Comparison of ENCODE assay signal across 28 mouse cellular contexts in genomic region chr1:193203821-193204220, GRCm38 (mm10). TPM values are rescaled to one million over a fixed set of nuclear protein-coding genes. Genes with fewer than 3 reads are reported as not detected.
A peak's percentile ranks its signal among the peaks of the same experiment; 100 is the strongest.
DNase-seq lines count a peak whose midpoint lies in the region; ATAC-seq lines count a peak whose summit lies in the region.
"Had no signal": no experiment of that assay in that cellular context is flagged by ENCODE, and none has a peak within 500 bp of the region (broad histone marks: within the 10 kb centered on the region; RNA-seq: fewer than 3 reads in every experiment).

No protein-coding gene starts in this region.

- no peak for DNase-seq in embryonic facial prominence, embryonic 10.5 days (ENCODE audit: low spot score)
- DNase-seq in thymus, postnatal 0 days (ENCODE audit: low spot score), result peak; percentile 22
- no peak for DNase-seq in thymus, postnatal 36 days
- peak; percentile 30 for DNase-seq in retina, postnatal 1 day
- no peak for DNase-seq in heart, postnatal 4 days
- DNase-seq: adrenal gland, adult 8-10 months; adrenal gland, postnatal 25 days; B cell, adult 2 months; cerebellum, adult 11 months; cerebellum, adult 18-20 months; cerebellum, adult 8-10 months; cerebellum, adult 9-11 months; cerebellum, postnatal 14 days; cerebellum, postnatal 36 days; embryo, embryonic 11 days had no signal

- no peak overlapping the region for H3K9ac ChIP-seq in embryonic facial prominence, embryonic 12.5 days
- H3K9ac ChIP-seq: embryonic facial prominence, embryonic 13.5 days; embryonic facial prominence, embryonic 15.5 days; forebrain, embryonic 12.5 days had no signal

- H3K4me1 ChIP-seq in embryonic facial prominence, embryonic 12.5 days, result no peaks in the 10 kb centered on the region
- H3K4me1 ChIP-seq in embryonic facial prominence, embryonic 10.5 days, result peaks cover 10% of the 10 kb centered on the region; the same call in 1 of the 2 replicates
- H3K4me1 ChIP-seq: embryonic facial prominence, embryonic 13.5 days; embryonic facial prominence, embryonic 15.5 days; forebrain, embryonic 10.5 days; forebrain, embryonic 12.5 days had no signal

- H3K4me2 ChIP-seq in embryonic facial prominence, embryonic 12.5 days (replicated peaks), result no peak overlapping the region
- H3K4me2 ChIP-seq: embryonic facial prominence, embryonic 13.5 days; embryonic facial prominence, embryonic 15.5 days; forebrain, embryonic 12.5 days had no signal

- H3K27me3 ChIP-seq in embryonic facial prominence, embryonic 12.5 days, result no peaks in the 10 kb centered on the region
- H3K27me3 ChIP-seq in embryonic facial prominence, embryonic 10.5 days (replicated peaks; ENCODE audit: low read depth, poor library complexity, severe bottlenecking), result no peaks in the 10 kb centered on the region
- H3K27me3 ChIP-seq: CH12.LX; embryonic facial prominence, embryonic 13.5 days; embryonic facial prominence, embryonic 15.5 days; forebrain, embryonic 12.5 days; Patski had no signal

- 0 out of 2 replicates have a peak, but pooled peaks have one; percentile 67 for ATAC-seq in embryonic facial prominence, embryonic 12.5 days (ENCODE audit: insufficient number of reproducible peaks, insufficient read depth, low FRiP score, low TSS enrichment)
- ATAC-seq: activated CD4-positive, CD25-positive, alpha-beta regulatory T cell, adult 4 months; CD4-positive, CD25-positive, alpha-beta regulatory T cell, adult 4 months; forebrain, embryonic 14.5 days; forebrain, embryonic 16.5 days; Patski had no signal

- H3K36me3 ChIP-seq in embryonic facial prominence, embryonic 12.5 days, result no peaks in the 10 kb centered on the region
- no peaks in the 10 kb centered on the region for H3K36me3 ChIP-seq in embryonic facial prominence, embryonic 10.5 days (replicated peaks)
- H3K36me3 ChIP-seq: embryonic facial prominence, embryonic 13.5 days; embryonic facial prominence, embryonic 15.5 days; forebrain, embryonic 10.5 days; forebrain, embryonic 12.5 days; G1E had no signal

- no peak overlapping the region for H3K4me3 ChIP-seq in embryonic facial prominence, embryonic 12.5 days
- H3K4me3 ChIP-seq in embryonic facial prominence, embryonic 10.5 days, result no peak overlapping the region
- H3K4me3 ChIP-seq: embryonic facial prominence, embryonic 13.5 days; embryonic facial prominence, embryonic 15.5 days; erythroblast, embryonic 14.5 days; forebrain, embryonic 10.5 days; forebrain, embryonic 12.5 days had no signal

- no peaks in the 10 kb centered on the region for H3K9me3 ChIP-seq in embryonic facial prominence, embryonic 12.5 days
- no peaks in the 10 kb centered on the region for H3K9me3 ChIP-seq in embryonic facial prominence, embryonic 10.5 days
- H3K9me3 ChIP-seq: embryonic facial prominence, embryonic 13.5 days; embryonic facial prominence, embryonic 15.5 days; forebrain, embryonic 10.5 days; forebrain, embryonic 12.5 days; G1E had no signal

- no peak overlapping the region for H3K27ac ChIP-seq in embryonic facial prominence, embryonic 12.5 days
- no peak overlapping the region for H3K27ac ChIP-seq in embryonic facial prominence, embryonic 10.5 days (replicated peaks)
- H3K27ac ChIP-seq: embryonic facial prominence, embryonic 13.5 days; embryonic facial prominence, embryonic 15.5 days; forebrain, embryonic 10.5 days; forebrain, embryonic 12.5 days had no signal

- WGBS in embryonic facial prominence, embryonic 12.5 days, result 59% methylated on average over 2 of the region's 2 CpGs
- WGBS in embryonic facial prominence, embryonic 10.5 days, result 64% methylated on average over 2 of the region's 2 CpGs

RNA-seq across cellular contexts. Expression of gene Traf3ip3, which starts 2.3 kb away (rescaled TPM):
- 3.9 and 4.0 TPM in 2 replicates for polyA plus RNA-seq in embryonic facial prominence, embryonic 12.5 days (2016; fragmentation: Nextera tagmentation; extraction: Ambion mirVana)
- polyA plus RNA-seq in embryonic facial prominence, embryonic 10.5 days (2016; fragmentation: Nextera tagmentation; extraction: Ambion mirVana), result 0.71 and 0.88 TPM in 2 replicates
- 193 and 196 TPM in 2 replicates for polyA plus RNA-seq in thymus, postnatal 0 days (2015; fragmentation: Nextera tagmentation; extraction: Ambion mirVana)
- 1 to 10 TPM; 1.0 to 1.4 TPM for total RNA-seq in heart, postnatal 4 days (2021)
- polyA plus RNA-seq: erythroblast, embryonic 14.5 days; Patski had no signal

RNA-seq across cellular contexts. Expression of gene Lamb3, which starts 3.7 kb away (rescaled TPM):
- polyA plus RNA-seq in embryonic facial prominence, embryonic 12.5 days (2016; fragmentation: Nextera tagmentation; extraction: Ambion mirVana), result 2.0 and 2.2 TPM in 2 replicates
- 0.31 and 0.66 TPM in 2 replicates for polyA plus RNA-seq in embryonic facial prominence, embryonic 10.5 days (2016; fragmentation: Nextera tagmentation; extraction: Ambion mirVana)
- polyA plus RNA-seq in thymus, postnatal 0 days (2015; fragmentation: Nextera tagmentation; extraction: Ambion mirVana), result 21.1 and 22.2 TPM in 2 replicates
- 1 to 10 TPM; 8.3 to 9.7 TPM for total RNA-seq in heart, postnatal 4 days (2021)
- polyA plus RNA-seq: erythroblast, embryonic 14.5 days had no signal

RNA-seq across cellular contexts. Expression of gene A130010J15Rik, which starts 36.0 kb away (rescaled TPM):
- 16.3 and 18.1 TPM in 2 replicates for polyA plus RNA-seq in embryonic facial prominence, embryonic 12.5 days (2016; fragmentation: Nextera tagmentation; extraction: Ambion mirVana)
- polyA plus RNA-seq in embryonic facial prominence, embryonic 10.5 days (2016; fragmentation: Nextera tagmentation; extraction: Ambion mirVana), result 16.4 and 18.0 TPM in 2 replicates
- polyA plus RNA-seq in thymus, postnatal 0 days (2015; fragmentation: Nextera tagmentation; extraction: Ambion mirVana), result 13.7 and 14.4 TPM in 2 replicates
- 1 to 10 TPM; 5.3 to 7.8 TPM for total RNA-seq in heart, postnatal 4 days (2021)
- polyA plus RNA-seq: erythroblast, embryonic 14.5 days had no signal

RNA-seq across cellular contexts. Expression of gene Irf6, which starts 50.9 kb away (rescaled TPM):
- polyA plus RNA-seq in embryonic facial prominence, embryonic 12.5 days (2016; fragmentation: Nextera tagmentation; extraction: Ambion mirVana), result 17.3 and 18.3 TPM in 2 replicates
- 9.0 and 11.1 TPM in 2 replicates for polyA plus RNA-seq in embryonic facial prominence, embryonic 10.5 days (2016; fragmentation: Nextera tagmentation; extraction: Ambion mirVana)
- 9.4 and 10.0 TPM in 2 replicates for polyA plus RNA-seq in thymus, postnatal 0 days (2015; fragmentation: Nextera tagmentation; extraction: Ambion mirVana)
- 1 to 10 TPM; 6.0 to 7.5 TPM for total RNA-seq in heart, postnatal 4 days (2021)
- polyA plus RNA-seq: erythroblast, embryonic 14.5 days had no signal

Comparison
In these comparisons a context has a peak if more than half of its experiments do, and no peak if none do; other contexts are left out.
1. DNase-seq: peak in thymus, postnatal 0 days (single experiment) and retina, postnatal 1 day (single experiment); none in embryonic facial prominence, embryonic 10.5 days (single experiment), thymus, postnatal 36 days (0 of 2) and heart, postnatal 4 days (single experiment).
2. RNA of gene Traf3ip3, which starts 2.3 kb away (polyA plus RNA-seq): 193 to 196 TPM in thymus, postnatal 0 days; 3.9 to 4.0 TPM in embryonic facial prominence, embryonic 12.5 days and 0.71 to 0.88 TPM in embryonic facial prominence, embryonic 10.5 days; every median in the first group is over 10 times any median in the second.